Mouse (Mus musculus) heart, postnatal 0 days (tissue): Measurements from ENCODE around the gene Fam131b.

Experiments
- CTCF ChIP-seq: IDR thresholded peaks from 2 replicates; pipeline ENCODE4 v1.5.1; 2016; ENCODE audit warnings: antibody characterized with exemption, control low read depth, low read depth
- EP300 ChIP-seq: IDR thresholded peaks from 2 replicates; pipeline ENCODE4 v1.6.1; 2016; ENCODE audit warnings: antibody characterized with exemption, low read depth

GRCm38 (mm10) chr6:42310427-42311053 is 13.9 kb downstream of the Fam131b start:
- TF ChIP-seq CTCF: no peak
- TF ChIP-seq EP300: no peak
